Mouse (Mus musculus): ENCODE measurements around the gene Gm48552. TPM values are rescaled to one million over a fixed set of nuclear protein-coding genes. Genes with fewer than 3 reads are reported as not detected.
A peak's percentile ranks its signal among the peaks of the same experiment; 100 is the strongest.

The Gm48552 gene
- polyA plus RNA-seq, 1 experiment: 0.26 TPM

GRCm38 (mm10) chr10:81349961-81350350, 38.8 kb upstream of the Gm48552 start:
- peaks cover 78% of the 10 kb centered on the region for H3K4me1 ChIP-seq (ENCODE audit: control insufficient read depth)
- H3K27me3 ChIP-seq (ENCODE audit: control insufficient read depth): peaks cover 12% of the 10 kb centered on the region
- H3K9me3 ChIP-seq (ENCODE audit: control insufficient read depth, low read length): no peaks in the 10 kb centered on the region
- H3K36me3 ChIP-seq (ENCODE audit: control insufficient read depth): peaks cover 32% of the 10 kb centered on the region
- peak overlapping the region; percentile 97 for H3K4me3 ChIP-seq (replicated peaks)
- TF ChIP-seq TAL1 (IDR thresholded peaks at IDR 0.05; ENCODE audit: low read length) (no peak), GATA1 (IDR thresholded peaks at IDR 0.05; ENCODE audit: low read length) (no peak)

- no peak for TF ChIP-seq TAL1 (IDR thresholded peaks at IDR 0.05; ENCODE audit: low read length)
- TF ChIP-seq GATA1 (IDR thresholded peaks at IDR 0.05; ENCODE audit: low read length): no peak
- H3K4me3 ChIP-seq (replicated peaks): peak within 1 kb of the TSS; percentile 97
- peaks cover 7% of the 10 kb centered on the region for H3K27me3 ChIP-seq (ENCODE audit: control insufficient read depth)
- H3K9me3 ChIP-seq (ENCODE audit: control insufficient read depth, low read length): no peaks in the 10 kb centered on the region
- peaks cover 82% of the 10 kb centered on the region for H3K4me1 ChIP-seq (ENCODE audit: control insufficient read depth)
- H3K36me3 ChIP-seq (ENCODE audit: control insufficient read depth): peaks cover 32% of the 10 kb centered on the region
Observed at GRCm38 (mm10) chr10:81350351-81351063, 38.3 kb upstream of the Gm48552 start, which contains the start of gene Hmg20b. Hmg20b (minus strand) TSS chr10:81350480.

GRCm38 (mm10) chr10:81351678-81352291, 37.0 kb upstream of the Gm48552 start:
- 0 out of 2 replicates have a peak, but pooled peaks have one; percentile 4 for TF ChIP-seq GATA1 (IDR thresholded peaks at IDR 0.05; ENCODE audit: low read length)
- TF ChIP-seq TAL1 (IDR thresholded peaks at IDR 0.05; ENCODE audit: low read length): no peak
- no peaks in the 10 kb centered on the region for H3K27me3 ChIP-seq (ENCODE audit: control insufficient read depth)
- H3K4me1 ChIP-seq (ENCODE audit: control insufficient read depth): peaks cover 85% of the 10 kb centered on the region

GRCm38 (mm10) chr10:81354738-81355477, 33.9 kb upstream of the Gm48552 start:
- Histone ChIP-seq H3K36me3 (ENCODE audit: control insufficient read depth) (peaks cover 12% of the 10 kb centered on the region), H3K4me3 (replicated peaks) (no peak overlapping the region), H3K4me1 (ENCODE audit: control insufficient read depth) (peaks cover 83% of the 10 kb centered on the region), H3K27me3 (ENCODE audit: control insufficient read depth) (no peaks in the 10 kb centered on the region), H3K9me3 (ENCODE audit: control insufficient read depth, low read length) (no peaks in the 10 kb centered on the region)
- TF ChIP-seq TAL1 (IDR thresholded peaks at IDR 0.05; ENCODE audit: low read length) (no peak), GATA1 (IDR thresholded peaks at IDR 0.05; ENCODE audit: low read length) (no peak)

More at GRCm38 (mm10) chr10:81351678-81352291, 37.0 kb upstream of the Gm48552 start:
- Histone ChIP-seq H3K36me3 (ENCODE audit: control insufficient read depth) (peaks cover 22% of the 10 kb centered on the region), H3K9me3 (ENCODE audit: control insufficient read depth, low read length) (no peaks in the 10 kb centered on the region), H3K4me3 (replicated peaks) (peak overlapping the region; percentile 97)

- Histone ChIP-seq H3K27me3 (ENCODE audit: control insufficient read depth) (no peaks in the 10 kb centered on the region), H3K36me3 (ENCODE audit: control insufficient read depth) (peaks cover 18% of the 10 kb centered on the region), H3K9me3 (ENCODE audit: control insufficient read depth, low read length) (no peaks in the 10 kb centered on the region), H3K4me1 (ENCODE audit: control insufficient read depth) (peaks cover 87% of the 10 kb centered on the region), H3K4me3 (replicated peaks) (no peak overlapping the region)
- no peak for TF ChIP-seq GATA1 (IDR thresholded peaks at IDR 0.05; ENCODE audit: low read length)
Observed at GRCm38 (mm10) chr10:81355533-81355932, 33.3 kb upstream of the Gm48552 start.

GRCm38 (mm10) chr10:81356352-81356990, 32.3 kb upstream of the Gm48552 start:
- H3K4me1 ChIP-seq (ENCODE audit: control insufficient read depth): peaks cover 87% of the 10 kb centered on the region

GRCm38 (mm10) chr10:81356991-81357844, 31.6 kb upstream of the Gm48552 start, which contains the start of gene Mfsd12:
Mfsd12 (plus strand) TSS chr10:81357491.
- Histone ChIP-seq H3K4me1 (ENCODE audit: control insufficient read depth) (peaks cover 87% of the 10 kb centered on the region), H3K27me3 (ENCODE audit: control insufficient read depth) (no peaks in the 10 kb centered on the region), H3K9me3 (ENCODE audit: control insufficient read depth, low read length) (no peaks in the 10 kb centered on the region), H3K4me3 (replicated peaks) (peak within 1 kb of the TSS; percentile 86), H3K36me3 (ENCODE audit: control insufficient read depth) (peaks cover 35% of the 10 kb centered on the region)
- TF ChIP-seq GATA1 (IDR thresholded peaks at IDR 0.05; ENCODE audit: low read length) (no peak), TAL1 (IDR thresholded peaks at IDR 0.05; ENCODE audit: low read length) (no peak)

More at GRCm38 (mm10) chr10:81356352-81356990, 32.3 kb upstream of the Gm48552 start:
- peak overlapping the region; percentile 86 for H3K4me3 ChIP-seq (replicated peaks)
- H3K9me3 ChIP-seq (ENCODE audit: control insufficient read depth, low read length): no peaks in the 10 kb centered on the region
- no peak for TF ChIP-seq TAL1 (IDR thresholded peaks at IDR 0.05; ENCODE audit: low read length)
- no peak for TF ChIP-seq GATA1 (IDR thresholded peaks at IDR 0.05; ENCODE audit: low read length)
- peaks cover 28% of the 10 kb centered on the region for H3K36me3 ChIP-seq (ENCODE audit: control insufficient read depth)
- H3K27me3 ChIP-seq (ENCODE audit: control insufficient read depth): no peaks in the 10 kb centered on the region

GRCm38 (mm10) chr10:81358209-81358608, 30.6 kb upstream of the Gm48552 start:
- Histone ChIP-seq H3K4me3 (replicated peaks) (peak overlapping the region; percentile 86), H3K36me3 (ENCODE audit: control insufficient read depth) (peaks cover 45% of the 10 kb centered on the region), H3K27me3 (ENCODE audit: control insufficient read depth) (no peaks in the 10 kb centered on the region), H3K4me1 (ENCODE audit: control insufficient read depth) (peaks cover 88% of the 10 kb centered on the region), H3K9me3 (ENCODE audit: control insufficient read depth, low read length) (no peaks in the 10 kb centered on the region)
- TF ChIP-seq GATA1 (IDR thresholded peaks at IDR 0.05; ENCODE audit: low read length) (no peak), TAL1 (IDR thresholded peaks at IDR 0.05; ENCODE audit: low read length) (no peak)

All from erythroblast, embryonic 14.5 days (primary cell).